Mouse (Mus musculus) midbrain, embryonic 12.5 days (tissue): ENCODE measurements around the gene Rnf135. TPM values are rescaled to one million over a fixed set of nuclear protein-coding genes. Genes with fewer than 3 reads are reported as not detected.

Experiments
- ATAC-seq: fragments of 200-750 bp; cut with Nextera tagmentation; 2 replicates; pipeline ENCODE4 v1.8.0; 2017; ENCODE audit warnings: low read depth, moderate TSS enrichment, moderate library complexity; ENCODE audit not compliant: low FRiP score
- H3K27ac ChIP-seq: fragments of 300-500 bp; sonication (generic); replicated peaks from 2 replicates; pipeline ENCODE4 v1.5.1; 2016; ENCODE audit warnings: mild to moderate bottlenecking
- H3K27me3 ChIP-seq: fragments of 300-500 bp; sonication (generic); 2 replicates; pipeline ENCODE4 v1.6.1; 2016; ENCODE audit warnings: mild to moderate bottlenecking
- H3K36me3 ChIP-seq: fragments of 300-500 bp; sonication (generic); 2 replicates; pipeline ENCODE4 v1.6.1; 2016
- H3K4me1 ChIP-seq: fragments of 300-500 bp; sonication (generic); 2 replicates; pipeline ENCODE4 v1.6.1; 2016
- H3K4me2 ChIP-seq: fragments of 300-500 bp; sonication (generic); replicated peaks from 2 replicates; pipeline ENCODE4 v1.6.1; 2016; ENCODE audit warnings: mild to moderate bottlenecking, moderate library complexity
- H3K4me3 ChIP-seq: fragments of 300-500 bp; sonication (generic); 2 replicates; pipeline ENCODE4 v1.5.1; 2016; ENCODE audit warnings: mild to moderate bottlenecking
- H3K9ac ChIP-seq: fragments of 300-500 bp; sonication (generic); replicated peaks from 2 replicates; pipeline ENCODE4 v1.6.1; 2016; ENCODE audit warnings: mild to moderate bottlenecking, moderate library complexity
- H3K9me3 ChIP-seq: fragments of 300-500 bp; sonication (generic); 2 replicates; pipeline ENCODE4 v1.6.1; 2016; ENCODE audit warnings: mild to moderate bottlenecking
- WGBS: fragments of 180-500 bp; shearing (Covaris S2); methylation state at CpG from one replicate; pipeline ENCODE4 v1.1.7; 2016; 5-methylcytosine and 5-hydroxymethylcytosine counted together
- polyA plus RNA-seq: library from polyadenylated mRNA; unstranded; fragments of >200 nt; fragmentation: Nextera tagmentation; extraction: Ambion mirVana; gene quantifications from 2 replicates; pipeline ENCODE4 v1.2.1, GENCODE M21; 2016

Rnf135 gene
- polyA plus RNA-seq, 1 experiment from 2014 or later, result 4.5 TPM

GRCm38 (mm10) chr11:80149412-80150023 lies 34.1 kb upstream of the Rnf135 start:
- no peak overlapping the region for H3K4me3 ChIP-seq
- H3K9ac ChIP-seq, result no peak overlapping the region
- no peaks in the 10 kb centered on the region for H3K9me3 ChIP-seq
- no peak overlapping the region for H3K4me2 ChIP-seq
- H3K36me3 ChIP-seq, result no peaks in the 10 kb centered on the region
- ATAC-seq, result no peak
- WGBS, result 88% methylated on average over 8 of the region's 8 CpGs
- H3K4me1 ChIP-seq, result peaks cover 6% of the 10 kb centered on the region; the same call in 1 of the 2 replicates
- H3K27me3 ChIP-seq, result peaks cover 31% of the 10 kb centered on the region
- H3K27ac ChIP-seq, result no peak overlapping the region

- no peak overlapping the region for H3K4me3 ChIP-seq
These were observed 33.1 kb upstream of the Rnf135 start for GRCm38 (mm10) chr11:80150566-80150965.

GRCm38 (mm10) chr11:80151541-80151940 lies 32.1 kb upstream of the Rnf135 start:
- WGBS, result 62% methylated on average over 2 of the region's 2 CpGs
- H3K9ac ChIP-seq, result no peak overlapping the region

More at GRCm38 (mm10) chr11:80150566-80150965, 33.1 kb upstream of the Rnf135 start:
- H3K27ac ChIP-seq, result no peak overlapping the region
- no peaks in the 10 kb centered on the region for H3K9me3 ChIP-seq
- H3K27me3 ChIP-seq, result peaks cover 41% of the 10 kb centered on the region
- H3K4me1 ChIP-seq, result peaks cover 6% of the 10 kb centered on the region; the same call in 1 of the 2 replicates
- no peak overlapping the region for H3K9ac ChIP-seq
- no peak overlapping the region for H3K4me2 ChIP-seq
- WGBS, result 80% methylated on average over 5 of the region's 5 CpGs
- H3K36me3 ChIP-seq, result no peaks in the 10 kb centered on the region
- no peak for ATAC-seq

GRCm38 (mm10) chr11:80152376-80152775 lies 31.3 kb upstream of the Rnf135 start:
- Histone ChIP-seq H3K9me3 (no peaks in the 10 kb centered on the region), H3K36me3 (no peaks in the 10 kb centered on the region), H3K27ac (no peak overlapping the region), H3K4me1 (peaks cover 6% of the 10 kb centered on the region; the same call in 1 of the 2 replicates), H3K27me3 (peaks cover 48% of the 10 kb centered on the region), H3K9ac (no peak overlapping the region), H3K4me2 (no peak overlapping the region), H3K4me3 (no peak overlapping the region)
- no peak for ATAC-seq
- WGBS, result 78% methylated on average over 8 of the region's 8 CpGs

More at GRCm38 (mm10) chr11:80151541-80151940, 32.1 kb upstream of the Rnf135 start:
- H3K4me2 ChIP-seq, result no peak overlapping the region
- H3K36me3 ChIP-seq, result no peaks in the 10 kb centered on the region
- no peak overlapping the region for H3K27ac ChIP-seq
- no peaks in the 10 kb centered on the region for H3K9me3 ChIP-seq
- no peak overlapping the region for H3K4me3 ChIP-seq
- peaks cover 48% of the 10 kb centered on the region for H3K27me3 ChIP-seq
- no peak for ATAC-seq
- peaks cover 6% of the 10 kb centered on the region; the same call in 1 of the 2 replicates for H3K4me1 ChIP-seq

GRCm38 (mm10) chr11:80153857-80154495 lies 29.7 kb upstream of the Rnf135 start, which contains the start of gene Adap2:
Gene Adap2, plus strand, starts transcription at chr11:80154105.
- peak; percentile 71; the same call in 1 of the 2 replicates for ATAC-seq
- H3K4me2 ChIP-seq, result peak within 1 kb of the TSS; percentile 62
- peak within 1 kb of the TSS; percentile 43 for H3K4me3 ChIP-seq
- no peak within 1 kb of the TSS for H3K27ac ChIP-seq
- 3% methylated on average over 42 of the region's 47 CpGs for WGBS
- peak within 1 kb of the TSS; percentile 53 for H3K9ac ChIP-seq
- peaks cover 6% of the 10 kb centered on the region; the same call in 1 of the 2 replicates for H3K4me1 ChIP-seq
- no peaks in the 10 kb centered on the region for H3K9me3 ChIP-seq
- peaks cover 48% of the 10 kb centered on the region for H3K27me3 ChIP-seq
- H3K36me3 ChIP-seq, result no peaks in the 10 kb centered on the region

- Histone ChIP-seq H3K4me2 (peak overlapping the region; percentile 62), H3K27me3 (peaks cover 48% of the 10 kb centered on the region), H3K4me1 (peaks cover 6% of the 10 kb centered on the region; the same call in 1 of the 2 replicates), H3K9ac (0 out of 2 replicates have a peak overlapping the region, but pooled peaks have one; percentile 53), H3K27ac (no peak overlapping the region), H3K4me3 (peak overlapping the region; percentile 43), H3K9me3 (no peaks in the 10 kb centered on the region), H3K36me3 (no peaks in the 10 kb centered on the region)
- no peak; the same call in 1 of the 2 replicates for ATAC-seq
- 26% methylated on average over 25 of the region's 25 CpGs for WGBS
These were observed 29.1 kb upstream of the Rnf135 start for GRCm38 (mm10) chr11:80154501-80154900.

GRCm38 (mm10) chr11:80155541-80155940 lies 28.1 kb upstream of the Rnf135 start:
- Histone ChIP-seq H3K9ac (no peak overlapping the region), H3K4me3 (no peak overlapping the region), H3K27ac (no peak overlapping the region), H3K4me2 (no peak overlapping the region), H3K27me3 (peaks cover 48% of the 10 kb centered on the region), H3K4me1 (peaks cover 6% of the 10 kb centered on the region; the same call in 1 of the 2 replicates), H3K36me3 (no peaks in the 10 kb centered on the region), H3K9me3 (no peaks in the 10 kb centered on the region)
- WGBS, result 90% methylated on average over 8 of the region's 8 CpGs
- ATAC-seq, result no peak

GRCm38 (mm10) chr11:80155961-80156360 lies 27.7 kb upstream of the Rnf135 start:
- Histone ChIP-seq H3K27me3 (peaks cover 48% of the 10 kb centered on the region), H3K4me1 (peaks cover 6% of the 10 kb centered on the region; the same call in 1 of the 2 replicates), H3K9ac (no peak overlapping the region), H3K4me3 (no peak overlapping the region), H3K27ac (no peak overlapping the region), H3K4me2 (no peak overlapping the region), H3K36me3 (no peaks in the 10 kb centered on the region), H3K9me3 (no peaks in the 10 kb centered on the region)
- no peak for ATAC-seq
- WGBS, result 82% methylated on average over 4 of the region's 4 CpGs

- Histone ChIP-seq H3K4me3 (no peak overlapping the region), H3K9ac (no peak overlapping the region), H3K4me1 (peaks cover 6% of the 10 kb centered on the region; the same call in 1 of the 2 replicates), H3K36me3 (no peaks in the 10 kb centered on the region), H3K27ac (no peak overlapping the region), H3K4me2 (no peak overlapping the region), H3K9me3 (no peaks in the 10 kb centered on the region), H3K27me3 (peaks cover 44% of the 10 kb centered on the region)
- ATAC-seq, result no peak
- 83% methylated on average over 4 of the region's 4 CpGs for WGBS
These were observed 26.8 kb upstream of the Rnf135 start for GRCm38 (mm10) chr11:80156841-80157240.

- WGBS, result 85% methylated on average over 7 of the region's 7 CpGs
- H3K9ac ChIP-seq, result no peak overlapping the region
These were observed 24.6 kb upstream of the Rnf135 start for GRCm38 (mm10) chr11:80159018-80159417.

GRCm38 (mm10) chr11:80161041-80161440 lies 22.6 kb upstream of the Rnf135 start:
- H3K27ac ChIP-seq, result no peak overlapping the region
- H3K4me2 ChIP-seq, result no peak overlapping the region
- no peaks in the 10 kb centered on the region for H3K4me1 ChIP-seq
- no peaks in the 10 kb centered on the region for H3K9me3 ChIP-seq
- no peaks in the 10 kb centered on the region for H3K36me3 ChIP-seq
- H3K4me3 ChIP-seq, result no peak overlapping the region
- ATAC-seq, result no peak
- no peak overlapping the region for H3K9ac ChIP-seq
- WGBS, result 83% methylated on average over 4 of the region's 4 CpGs
- H3K27me3 ChIP-seq, result peaks cover 2% of the 10 kb centered on the region

More at GRCm38 (mm10) chr11:80159018-80159417, 24.6 kb upstream of the Rnf135 start:
- Histone ChIP-seq H3K36me3 (no peaks in the 10 kb centered on the region), H3K9me3 (no peaks in the 10 kb centered on the region), H3K4me1 (peaks cover 5% of the 10 kb centered on the region; the same call in 1 of the 2 replicates), H3K4me2 (no peak overlapping the region), H3K27me3 (peaks cover 23% of the 10 kb centered on the region), H3K27ac (no peak overlapping the region), H3K4me3 (no peak overlapping the region)
- no peak for ATAC-seq
